Mouse (Mus musculus): ENCODE data around the gene Zfp579.

- TF ChIP-seq POLR2A (IDR thresholded peaks at IDR 0.05; ENCODE audit: low read depth, low read length): no peak; the same call in 1 of the 2 replicates
- TF ChIP-seq CTCF (IDR thresholded peaks at IDR 0.05; ENCODE audit: borderline replicate concordance, insufficient read depth, low read length): no peak
These were observed 24.7 kb upstream of the Zfp579 start for GRCm38 (mm10) chr7:5020685-5021084.
